Mouse (Mus musculus) stomach, embryonic 16.5 days (tissue): ENCODE measurements around the gene 4932414N04Rik. TPM values are rescaled to one million over a fixed set of nuclear protein-coding genes. Genes with fewer than 3 reads are reported as not detected.
A peak's percentile ranks its signal among the peaks of the same experiment; 100 is the strongest.
"Not testable (repeated sequence)": the region's sequence is repeated elsewhere in the genome, so short reads cannot be mapped to it uniquely, and the experiment has no call there.

Experiments
- ATAC-seq: fragments of 200-750 bp; cut with Nextera tagmentation; 2 replicates; pipeline ENCODE4 v1.8.0; 2017; ENCODE audit warnings: moderate number of reproducible peaks, moderate TSS enrichment; ENCODE audit not compliant: insufficient read depth, low FRiP score
- H3K27ac ChIP-seq: fragments of 300-500 bp; sonication (generic); 2 replicates; pipeline ENCODE4 v1.5.1; 2014; ENCODE audit warnings: low read length
- H3K27me3 ChIP-seq: fragments of 300-500 bp; sonication (generic); 2 replicates; pipeline ENCODE4 v1.6.1; 2014; ENCODE audit warnings: low read length, control low read depth, mixed read lengths; ENCODE audit not compliant: control insufficient read depth, insufficient read depth
- H3K36me3 ChIP-seq: fragments of 300-500 bp; sonication (generic); 2 replicates; pipeline ENCODE4 v1.6.1; 2014; ENCODE audit warnings: low read length; ENCODE audit not compliant: control insufficient read depth, insufficient read depth
- H3K4me1 ChIP-seq: fragments of 300-500 bp; sonication (generic); 2 replicates; pipeline ENCODE4 v1.6.1; 2014; ENCODE audit warnings: low read length, control low read depth, mixed read lengths; ENCODE audit not compliant: control insufficient read depth, insufficient read depth
- H3K4me2 ChIP-seq: fragments of 300-500 bp; sonication (generic); 2 replicates; pipeline ENCODE4 v1.6.1; 2014; ENCODE audit warnings: low read depth, low read length, mixed read lengths
- H3K4me3 ChIP-seq: fragments of 300-500 bp; sonication (generic); replicated peaks from 2 replicates; pipeline ENCODE4 v1.5.1; 2014; ENCODE audit warnings: mild to moderate bottlenecking, low read length
- H3K9ac ChIP-seq: fragments of 300-500 bp; sonication (generic); 2 replicates; pipeline ENCODE4 v1.6.1; 2014; ENCODE audit warnings: low read length
- H3K9me3 ChIP-seq: fragments of 300-500 bp; sonication (generic); replicated peaks from 2 replicates; pipeline ENCODE4 v1.6.1; 2016; ENCODE audit warnings: low read length, control low read depth; ENCODE audit not compliant: control insufficient read depth
- WGBS: fragments of 180-500 bp; shearing (Covaris S2); extraction: QIAGEN DNeasy Blood & Tissue Kit; methylation state at CpG from one replicate; pipeline ENCODE4 v1.1.7; 2014; 5-methylcytosine and 5-hydroxymethylcytosine counted together
- polyA plus RNA-seq: library from polyadenylated mRNA; unstranded; fragments of >200 nt; fragmentation: Nextera tagmentation; extraction: Ambion mirVana; gene quantifications from 2 replicates; pipeline ENCODE4 v1.2.1, GENCODE M21; 2015

Gene 4932414N04Rik
- polyA plus RNA-seq, 1 experiment from 2014 or later: not detected

- H3K4me1 ChIP-seq: no peaks in the 10 kb centered on the region
- 36% methylated on average over 16 of the region's 16 CpGs for WGBS
- H3K27ac ChIP-seq: no peak overlapping the region
- peak overlapping the region; percentile 37 for H3K4me2 ChIP-seq
- H3K27me3 ChIP-seq: no peaks in the 10 kb centered on the region
- no peaks in the 10 kb centered on the region for H3K9me3 ChIP-seq
- 0 out of 2 replicates have a peak overlapping the region, but pooled peaks have one; percentile 19 for H3K9ac ChIP-seq
- H3K36me3 ChIP-seq: no peaks in the 10 kb centered on the region
- peak overlapping the region; percentile 15; the same call in 1 of the 2 replicates for H3K4me3 ChIP-seq
- ATAC-seq: no peak
Measured at GRCm38 (mm10) chr2:68782268-68783132, 126.2 kb downstream of the 4932414N04Rik start.

- not testable (repeated sequence) for ATAC-seq, H3K27me3 ChIP-seq, H3K27ac ChIP-seq, H3K4me1 ChIP-seq, H3K9me3 ChIP-seq, H3K4me2 ChIP-seq, H3K4me3 ChIP-seq, H3K9ac ChIP-seq, H3K36me3 ChIP-seq
- 92% methylated on average over 8 of the region's 8 CpGs for WGBS
Measured at GRCm38 (mm10) chr2:68783664-68784063, 127.4 kb downstream of the 4932414N04Rik start.

GRCm38 (mm10) chr2:68784710-68785427 is 128.6 kb downstream of the 4932414N04Rik start:
- peak; percentile 73; the same call in 1 of the 2 replicates for ATAC-seq

GRCm38 (mm10) chr2:68787161-68787675 is 130.9 kb downstream of the 4932414N04Rik start:
- no peak overlapping the region for H3K4me2 ChIP-seq
- no peak overlapping the region for H3K9ac ChIP-seq
- 33% methylated on average over 3 of the region's 3 CpGs for WGBS
- ATAC-seq: no peak; the same call in 1 of the 2 replicates
- no peaks in the 10 kb centered on the region for H3K36me3 ChIP-seq
- no peak overlapping the region for H3K27ac ChIP-seq
- no peaks in the 10 kb centered on the region for H3K9me3 ChIP-seq
- no peaks in the 10 kb centered on the region for H3K27me3 ChIP-seq
- no peak overlapping the region for H3K4me3 ChIP-seq
- H3K4me1 ChIP-seq: no peaks in the 10 kb centered on the region

More at GRCm38 (mm10) chr2:68784710-68785427, 128.6 kb downstream of the 4932414N04Rik start:
- no peak overlapping the region for H3K27ac ChIP-seq
- no peak overlapping the region for H3K4me2 ChIP-seq
- H3K9ac ChIP-seq: no peak overlapping the region
- H3K27me3 ChIP-seq: no peaks in the 10 kb centered on the region
- 33% methylated on average over 5 of the region's 5 CpGs for WGBS
- H3K4me1 ChIP-seq: no peaks in the 10 kb centered on the region
- H3K4me3 ChIP-seq: no peak overlapping the region
- H3K9me3 ChIP-seq: no peaks in the 10 kb centered on the region
- H3K36me3 ChIP-seq: no peaks in the 10 kb centered on the region

- Histone ChIP-seq H3K9ac (no peak overlapping the region), H3K27ac (no peak overlapping the region), H3K9me3 (no peaks in the 10 kb centered on the region), H3K4me1 (no peaks in the 10 kb centered on the region), H3K4me2 (no peak overlapping the region), H3K36me3 (no peaks in the 10 kb centered on the region), H3K4me3 (no peak overlapping the region), H3K27me3 (no peaks in the 10 kb centered on the region)
- WGBS: 70% methylated on average over 5 of the region's 5 CpGs
- ATAC-seq: no peak
Measured at GRCm38 (mm10) chr2:68792296-68792695, 136.0 kb downstream of the 4932414N04Rik start.

- Histone ChIP-seq H3K4me3 (no peak overlapping the region), H3K9ac (no peak overlapping the region), H3K36me3 (no peaks in the 10 kb centered on the region), H3K4me1 (no peaks in the 10 kb centered on the region), H3K9me3 (no peaks in the 10 kb centered on the region), H3K27me3 (no peaks in the 10 kb centered on the region), H3K4me2 (no peak overlapping the region), H3K27ac (no peak overlapping the region)
- 40% methylated on average over 1 of the region's 1 CpGs for WGBS
- ATAC-seq: no peak
Measured at GRCm38 (mm10) chr2:68793472-68793871, 137.2 kb downstream of the 4932414N04Rik start.

- Histone ChIP-seq H3K4me1 (no peaks in the 10 kb centered on the region), H3K9ac (no peak overlapping the region), H3K9me3 (no peaks in the 10 kb centered on the region), H3K4me3 (no peak overlapping the region), H3K27me3 (no peaks in the 10 kb centered on the region), H3K27ac (no peak overlapping the region), H3K4me2 (no peak overlapping the region), H3K36me3 (no peaks in the 10 kb centered on the region)
- ATAC-seq: no peak
- 91% methylated on average over 5 of the region's 5 CpGs for WGBS
Measured at GRCm38 (mm10) chr2:68794181-68794580, 137.9 kb downstream of the 4932414N04Rik start.

- no peak overlapping the region for H3K27ac ChIP-seq
- 49% methylated on average over 9 of the region's 9 CpGs for WGBS
- H3K27me3 ChIP-seq: no peaks in the 10 kb centered on the region
- H3K36me3 ChIP-seq: no peaks in the 10 kb centered on the region
- no peak for ATAC-seq
- no peaks in the 10 kb centered on the region for H3K4me1 ChIP-seq
- H3K9me3 ChIP-seq: no peaks in the 10 kb centered on the region
- H3K4me3 ChIP-seq: no peak overlapping the region
- H3K4me2 ChIP-seq: no peak overlapping the region
- H3K9ac ChIP-seq: no peak overlapping the region
Measured at GRCm38 (mm10) chr2:68794616-68795015, 138.3 kb downstream of the 4932414N04Rik start.
